Mouse (Mus musculus): ENCODE measurements around the gene Ninl. TPM values are rescaled to one million over a fixed set of nuclear protein-coding genes. Genes with fewer than 3 reads are reported as not detected.
"Not testable (repeated sequence)": the region's sequence is repeated elsewhere in the genome, so short reads cannot be mapped to it uniquely, and the experiment has no call there.

Gene Ninl
- polyA plus RNA-seq, 1 experiment from 2014 or later: 8.4 TPM

- not testable (repeated sequence) for H3K4me1 ChIP-seq; ATAC-seq (ENCODE audit: insufficient number of reproducible peaks, insufficient read depth, low FRiP score, low TSS enrichment, low read depth); H3K9me3 ChIP-seq; H3K4me2 ChIP-seq; H3K27me3 ChIP-seq; H3K27ac ChIP-seq; H3K4me3 ChIP-seq; H3K9ac ChIP-seq
- 89% methylated on average over 12 of the region's 12 CpGs for WGBS
- H3K36me3 ChIP-seq: peaks cover 70% of the 10 kb centered on the region
These were observed 91.1 kb downstream of the Ninl start for GRCm38 (mm10) chr2:150947880-150948611.

- H3K36me3 ChIP-seq: peaks cover 63% of the 10 kb centered on the region
- WGBS: 89% methylated on average over 5 of the region's 5 CpGs
- H3K4me2 ChIP-seq; H3K9ac ChIP-seq; H3K4me1 ChIP-seq; H3K9me3 ChIP-seq; H3K4me3 ChIP-seq; ATAC-seq (ENCODE audit: insufficient number of reproducible peaks, insufficient read depth, low FRiP score, low TSS enrichment, low read depth); H3K27ac ChIP-seq; H3K27me3 ChIP-seq: not testable (repeated sequence)
These were observed 91.8 kb downstream of the Ninl start for GRCm38 (mm10) chr2:150947341-150947740.

- ATAC-seq (ENCODE audit: insufficient number of reproducible peaks, insufficient read depth, low FRiP score, low TSS enrichment, low read depth): no peak
- WGBS: 94% methylated on average over 5 of the region's 5 CpGs
- H3K27me3 ChIP-seq: no peaks in the 10 kb centered on the region
- H3K36me3 ChIP-seq: peaks cover 41% of the 10 kb centered on the region
- no peaks in the 10 kb centered on the region for H3K4me1 ChIP-seq
- H3K4me3 ChIP-seq: no peak overlapping the region
- no peak overlapping the region for H3K27ac ChIP-seq
- H3K9me3 ChIP-seq: no peaks in the 10 kb centered on the region
- no peak overlapping the region for H3K4me2 ChIP-seq
- no peak overlapping the region for H3K9ac ChIP-seq
These were observed 95.2 kb downstream of the Ninl start for GRCm38 (mm10) chr2:150944017-150944416.

GRCm38 (mm10) chr2:150934659-150935058 is 104.5 kb downstream of the Ninl start:
- Histone ChIP-seq H3K9ac (no peak overlapping the region), H3K4me2 (no peak overlapping the region), H3K4me3 (no peak overlapping the region), H3K9me3 (no peaks in the 10 kb centered on the region), H3K4me1 (no peaks in the 10 kb centered on the region), H3K27ac (no peak overlapping the region), H3K36me3 (peaks cover 76% of the 10 kb centered on the region), H3K27me3 (no peaks in the 10 kb centered on the region)
- WGBS: 92% methylated on average over 4 of the region's 4 CpGs
- ATAC-seq (ENCODE audit: insufficient number of reproducible peaks, insufficient read depth, low FRiP score, low TSS enrichment, low read depth): no peak

GRCm38 (mm10) chr2:150933482-150933881 is 105.7 kb downstream of the Ninl start:
- Histone ChIP-seq H3K4me1 (no peaks in the 10 kb centered on the region), H3K27ac (no peak overlapping the region), H3K9me3 (no peaks in the 10 kb centered on the region), H3K4me3 (no peak overlapping the region), H3K4me2 (no peak overlapping the region), H3K36me3 (peaks cover 79% of the 10 kb centered on the region), H3K27me3 (no peaks in the 10 kb centered on the region), H3K9ac (no peak overlapping the region)
- 84% methylated on average over 19 of the region's 19 CpGs for WGBS
- no peak for ATAC-seq (ENCODE audit: insufficient number of reproducible peaks, insufficient read depth, low FRiP score, low TSS enrichment, low read depth)

- H3K36me3 ChIP-seq: peaks cover 78% of the 10 kb centered on the region
- 77% methylated on average over 3 of the region's 3 CpGs for WGBS
- H3K4me3 ChIP-seq: no peak overlapping the region
These were observed 108.4 kb downstream of the Ninl start for GRCm38 (mm10) chr2:150930806-150931205.

GRCm38 (mm10) chr2:150929156-150929555 is 110.0 kb downstream of the Ninl start:
- Histone ChIP-seq H3K4me1 (no peaks in the 10 kb centered on the region), H3K4me3 (no peak overlapping the region), H3K9me3 (no peaks in the 10 kb centered on the region), H3K27me3 (no peaks in the 10 kb centered on the region), H3K4me2 (no peak overlapping the region), H3K27ac (no peak overlapping the region), H3K9ac (no peak overlapping the region), H3K36me3 (peaks cover 70% of the 10 kb centered on the region)
- ATAC-seq (ENCODE audit: insufficient number of reproducible peaks, insufficient read depth, low FRiP score, low TSS enrichment, low read depth): no peak
- WGBS: 81% methylated on average over 6 of the region's 6 CpGs

More at GRCm38 (mm10) chr2:150930806-150931205, 108.4 kb downstream of the Ninl start:
- H3K9me3 ChIP-seq: no peaks in the 10 kb centered on the region
- no peak for ATAC-seq (ENCODE audit: insufficient number of reproducible peaks, insufficient read depth, low FRiP score, low TSS enrichment, low read depth)
- H3K27ac ChIP-seq: no peak overlapping the region
- no peaks in the 10 kb centered on the region for H3K4me1 ChIP-seq
- H3K4me2 ChIP-seq: no peak overlapping the region
- H3K9ac ChIP-seq: no peak overlapping the region
- H3K27me3 ChIP-seq: no peaks in the 10 kb centered on the region

- no peak for ATAC-seq (ENCODE audit: insufficient number of reproducible peaks, insufficient read depth, low FRiP score, low TSS enrichment, low read depth)
- Histone ChIP-seq H3K27me3 (no peaks in the 10 kb centered on the region), H3K4me3 (no peak overlapping the region), H3K27ac (no peak overlapping the region), H3K4me2 (no peak overlapping the region), H3K9me3 (no peaks in the 10 kb centered on the region), H3K36me3 (peaks cover 66% of the 10 kb centered on the region), H3K9ac (no peak overlapping the region), H3K4me1 (no peaks in the 10 kb centered on the region)
- WGBS: 92% methylated on average over 11 of the region's 11 CpGs
These were observed 112.0 kb downstream of the Ninl start for GRCm38 (mm10) chr2:150927038-150927720.

- Histone ChIP-seq H3K4me3 (no peak overlapping the region), H3K9me3 (no peaks in the 10 kb centered on the region), H3K27me3 (no peaks in the 10 kb centered on the region), H3K4me2 (no peak overlapping the region), H3K36me3 (peaks cover 48% of the 10 kb centered on the region), H3K27ac (no peak overlapping the region), H3K4me1 (no peaks in the 10 kb centered on the region), H3K9ac (no peak overlapping the region)
- 90% methylated on average over 7 of the region's 7 CpGs for WGBS
- no peak for ATAC-seq (ENCODE audit: insufficient number of reproducible peaks, insufficient read depth, low FRiP score, low TSS enrichment, low read depth)
These were observed 115.7 kb downstream of the Ninl start for GRCm38 (mm10) chr2:150923505-150923904.

GRCm38 (mm10) chr2:150923026-150923425 is 116.2 kb downstream of the Ninl start:
- H3K4me2 ChIP-seq: no peak overlapping the region
- no peak overlapping the region for H3K9ac ChIP-seq
- WGBS: 91% methylated on average over 3 of the region's 3 CpGs
- ATAC-seq (ENCODE audit: insufficient number of reproducible peaks, insufficient read depth, low FRiP score, low TSS enrichment, low read depth): no peak
- peaks cover 47% of the 10 kb centered on the region for H3K36me3 ChIP-seq
- H3K9me3 ChIP-seq: no peaks in the 10 kb centered on the region
- H3K27ac ChIP-seq: no peak overlapping the region
- H3K4me1 ChIP-seq: no peaks in the 10 kb centered on the region
- H3K4me3 ChIP-seq: no peak overlapping the region
- H3K27me3 ChIP-seq: no peaks in the 10 kb centered on the region

GRCm38 (mm10) chr2:150922165-150922564 is 117.0 kb downstream of the Ninl start:
- Histone ChIP-seq H3K27me3 (no peaks in the 10 kb centered on the region), H3K27ac (no peak overlapping the region), H3K9me3 (no peaks in the 10 kb centered on the region), H3K9ac (no peak overlapping the region), H3K4me2 (no peak overlapping the region), H3K4me3 (no peak overlapping the region), H3K36me3 (peaks cover 46% of the 10 kb centered on the region), H3K4me1 (no peaks in the 10 kb centered on the region)
- ATAC-seq (ENCODE audit: insufficient number of reproducible peaks, insufficient read depth, low FRiP score, low TSS enrichment, low read depth): no peak
- 95% methylated on average over 4 of the region's 4 CpGs for WGBS

GRCm38 (mm10) chr2:150921697-150922096 is 117.5 kb downstream of the Ninl start:
- no peak for ATAC-seq (ENCODE audit: insufficient number of reproducible peaks, insufficient read depth, low FRiP score, low TSS enrichment, low read depth)
- Histone ChIP-seq H3K27me3 (no peaks in the 10 kb centered on the region), H3K4me1 (no peaks in the 10 kb centered on the region), H3K36me3 (peaks cover 46% of the 10 kb centered on the region), H3K9ac (no peak overlapping the region), H3K4me2 (no peak overlapping the region), H3K9me3 (no peaks in the 10 kb centered on the region), H3K27ac (no peak overlapping the region), H3K4me3 (no peak overlapping the region)
- 86% methylated on average over 6 of the region's 6 CpGs for WGBS

Data from embryonic facial prominence, embryonic 13.5 days (tissue).